Mouse (Mus musculus): ENCODE measurements around the gene Phlda1. TPM values are rescaled to one million over a fixed set of nuclear protein-coding genes. Genes with fewer than 3 reads are reported as not detected.
"Not testable (repeated sequence)": the region's sequence is repeated elsewhere in the genome, so short reads cannot be mapped to it uniquely, and the experiment has no call there.

Phlda1 gene
- polyA plus RNA-seq, 1 experiment from 2014 or later: 4.7 TPM

GRCm38 (mm10) chr10:111473511-111474371 lies 32.3 kb upstream of the Phlda1 start:
- H3K27me3 ChIP-seq (ENCODE audit: control insufficient read depth, insufficient read depth, low read depth, low read length): no peaks in the 10 kb centered on the region
- peak; percentile 60 for ATAC-seq (ENCODE audit: low read depth)
- H3K27ac ChIP-seq (ENCODE audit: low read length): peak overlapping the region; percentile 74

GRCm38 (mm10) chr10:111476301-111476700 lies 29.8 kb upstream of the Phlda1 start:
- Histone ChIP-seq H3K27ac (ENCODE audit: low read length) (no peak overlapping the region), H3K4me3 (ENCODE audit: low read depth, low read length) (no peak overlapping the region), H3K27me3 (ENCODE audit: control insufficient read depth, insufficient read depth, low read depth, low read length) (no peaks in the 10 kb centered on the region), H3K4me1 (ENCODE audit: control insufficient read depth, low read depth, low read length) (peaks cover 16% of the 10 kb centered on the region), H3K9ac (ENCODE audit: low read depth, low read length) (no peak overlapping the region), H3K4me2 (ENCODE audit: low read depth, low read length) (no peak overlapping the region), H3K9me3 (replicated peaks; ENCODE audit: control insufficient read depth, low read length) (no peaks in the 10 kb centered on the region), H3K36me3 (ENCODE audit: control insufficient read depth, insufficient read depth) (peaks cover 4% of the 10 kb centered on the region)
- no peak for ATAC-seq (ENCODE audit: low read depth)
- 66% methylated on average over 4 of the region's 4 CpGs for WGBS (ENCODE audit: insufficient replicate concordance)

More at GRCm38 (mm10) chr10:111473511-111474371, 32.3 kb upstream of the Phlda1 start:
- WGBS (ENCODE audit: insufficient replicate concordance): under 1% methylated on average over 57 of the region's 58 CpGs
- H3K4me3 ChIP-seq (ENCODE audit: low read depth, low read length): peak overlapping the region; percentile 86
- H3K4me2 ChIP-seq (ENCODE audit: low read depth, low read length): peak overlapping the region; percentile 79
- H3K9ac ChIP-seq (ENCODE audit: low read depth, low read length): peak overlapping the region; percentile 92
- no peaks in the 10 kb centered on the region for H3K9me3 ChIP-seq (replicated peaks; ENCODE audit: control insufficient read depth, low read length)
- peaks cover 14% of the 10 kb centered on the region for H3K4me1 ChIP-seq (ENCODE audit: control insufficient read depth, low read depth, low read length)
- no peaks in the 10 kb centered on the region for H3K36me3 ChIP-seq (ENCODE audit: control insufficient read depth, insufficient read depth)

- ATAC-seq (ENCODE audit: low read depth): no peak
- no peak overlapping the region for H3K27ac ChIP-seq (ENCODE audit: low read length)
- H3K9me3 ChIP-seq (replicated peaks; ENCODE audit: control insufficient read depth, low read length): no peaks in the 10 kb centered on the region
- no peak overlapping the region for H3K4me3 ChIP-seq (ENCODE audit: low read depth, low read length)
- no peaks in the 10 kb centered on the region for H3K27me3 ChIP-seq (ENCODE audit: control insufficient read depth, insufficient read depth, low read depth, low read length)
- no peak overlapping the region for H3K9ac ChIP-seq (ENCODE audit: low read depth, low read length)
- peaks cover 11% of the 10 kb centered on the region for H3K36me3 ChIP-seq (ENCODE audit: control insufficient read depth, insufficient read depth)
- H3K4me2 ChIP-seq (ENCODE audit: low read depth, low read length): no peak overlapping the region
- WGBS (ENCODE audit: insufficient replicate concordance): 60% methylated on average over 6 of the region's 6 CpGs
- H3K4me1 ChIP-seq (ENCODE audit: control insufficient read depth, low read depth, low read length): peaks cover 16% of the 10 kb centered on the region
Observed at GRCm38 (mm10) chr10:111476989-111477510, 29.0 kb upstream of the Phlda1 start.

- H3K4me1 ChIP-seq (ENCODE audit: control insufficient read depth, low read depth, low read length): peaks cover 11% of the 10 kb centered on the region
- WGBS (ENCODE audit: insufficient replicate concordance): 66% methylated on average over 5 of the region's 5 CpGs
- no peak for ATAC-seq (ENCODE audit: low read depth)
Observed at GRCm38 (mm10) chr10:111479599-111479998, 26.5 kb upstream of the Phlda1 start.

GRCm38 (mm10) chr10:111482654-111483053 lies 23.4 kb upstream of the Phlda1 start:
- no peak overlapping the region for H3K27ac ChIP-seq (ENCODE audit: low read length)
- peaks cover 34% of the 10 kb centered on the region for H3K36me3 ChIP-seq (ENCODE audit: control insufficient read depth, insufficient read depth)

More at GRCm38 (mm10) chr10:111479599-111479998, 26.5 kb upstream of the Phlda1 start:
- H3K4me3 ChIP-seq (ENCODE audit: low read depth, low read length): no peak overlapping the region
- no peaks in the 10 kb centered on the region for H3K9me3 ChIP-seq (replicated peaks; ENCODE audit: control insufficient read depth, low read length)
- peaks cover 20% of the 10 kb centered on the region for H3K36me3 ChIP-seq (ENCODE audit: control insufficient read depth, insufficient read depth)
- H3K4me2 ChIP-seq (ENCODE audit: low read depth, low read length): no peak overlapping the region
- H3K9ac ChIP-seq (ENCODE audit: low read depth, low read length): no peak overlapping the region
- H3K27me3 ChIP-seq (ENCODE audit: control insufficient read depth, insufficient read depth, low read depth, low read length): no peaks in the 10 kb centered on the region
- H3K27ac ChIP-seq (ENCODE audit: low read length): no peak overlapping the region

GRCm38 (mm10) chr10:111484079-111484478 lies 22.0 kb upstream of the Phlda1 start:
- Histone ChIP-seq H3K27me3 (ENCODE audit: control insufficient read depth, insufficient read depth, low read depth, low read length) (no peaks in the 10 kb centered on the region), H3K36me3 (ENCODE audit: control insufficient read depth, insufficient read depth) (peaks cover 36% of the 10 kb centered on the region), H3K27ac (ENCODE audit: low read length) (no peak overlapping the region), H3K4me3 (ENCODE audit: low read depth, low read length) (no peak overlapping the region), H3K4me1 (ENCODE audit: control insufficient read depth, low read depth, low read length) (peaks cover 2% of the 10 kb centered on the region), H3K9me3 (replicated peaks; ENCODE audit: control insufficient read depth, low read length) (no peaks in the 10 kb centered on the region), H3K9ac (ENCODE audit: low read depth, low read length) (no peak overlapping the region), H3K4me2 (ENCODE audit: low read depth, low read length) (no peak overlapping the region)
- ATAC-seq (ENCODE audit: low read depth): peak; percentile 52
- WGBS (ENCODE audit: insufficient replicate concordance): 69% methylated on average over 5 of the region's 5 CpGs

More at GRCm38 (mm10) chr10:111482654-111483053, 23.4 kb upstream of the Phlda1 start:
- no peaks in the 10 kb centered on the region for H3K27me3 ChIP-seq (ENCODE audit: control insufficient read depth, insufficient read depth, low read depth, low read length)
- no peaks in the 10 kb centered on the region for H3K9me3 ChIP-seq (replicated peaks; ENCODE audit: control insufficient read depth, low read length)
- H3K4me1 ChIP-seq (ENCODE audit: control insufficient read depth, low read depth, low read length): peaks cover 2% of the 10 kb centered on the region
- no peak overlapping the region for H3K4me3 ChIP-seq (ENCODE audit: low read depth, low read length)
- 68% methylated on average over 2 of the region's 2 CpGs for WGBS (ENCODE audit: insufficient replicate concordance)
- H3K4me2 ChIP-seq (ENCODE audit: low read depth, low read length): no peak overlapping the region
- ATAC-seq (ENCODE audit: low read depth): no peak
- no peak overlapping the region for H3K9ac ChIP-seq (ENCODE audit: low read depth, low read length)

GRCm38 (mm10) chr10:111488793-111489192 lies 17.3 kb upstream of the Phlda1 start:
- no peak overlapping the region for H3K9ac ChIP-seq (ENCODE audit: low read depth, low read length)
- H3K36me3 ChIP-seq (ENCODE audit: control insufficient read depth, insufficient read depth): peaks cover 33% of the 10 kb centered on the region
- ATAC-seq (ENCODE audit: low read depth): no peak
- no peak overlapping the region for H3K4me2 ChIP-seq (ENCODE audit: low read depth, low read length)
- H3K27me3 ChIP-seq (ENCODE audit: control insufficient read depth, insufficient read depth, low read depth, low read length): no peaks in the 10 kb centered on the region
- 79% methylated on average over 2 of the region's 2 CpGs for WGBS (ENCODE audit: insufficient replicate concordance)
- H3K4me1 ChIP-seq (ENCODE audit: control insufficient read depth, low read depth, low read length): no peaks in the 10 kb centered on the region; the same call in 1 of the 2 replicates
- H3K27ac ChIP-seq (ENCODE audit: low read length): no peak overlapping the region
- no peak overlapping the region for H3K4me3 ChIP-seq (ENCODE audit: low read depth, low read length)
- H3K9me3 ChIP-seq (replicated peaks; ENCODE audit: control insufficient read depth, low read length): no peaks in the 10 kb centered on the region

- H3K9me3 ChIP-seq (replicated peaks; ENCODE audit: control insufficient read depth, low read length); H3K27me3 ChIP-seq (ENCODE audit: control insufficient read depth, insufficient read depth, low read depth, low read length); H3K4me3 ChIP-seq (ENCODE audit: low read depth, low read length); H3K27ac ChIP-seq (ENCODE audit: low read length); H3K4me1 ChIP-seq (ENCODE audit: control insufficient read depth, low read depth, low read length); H3K4me2 ChIP-seq (ENCODE audit: low read depth, low read length); H3K9ac ChIP-seq (ENCODE audit: low read depth, low read length): not testable (repeated sequence)
- peak; percentile 75; the same call in 1 of the 2 replicates for ATAC-seq (ENCODE audit: low read depth)
- H3K36me3 ChIP-seq (ENCODE audit: control insufficient read depth, insufficient read depth): peaks cover 38% of the 10 kb centered on the region
- WGBS (ENCODE audit: insufficient replicate concordance): 64% methylated on average over 4 of the region's 4 CpGs
Observed at GRCm38 (mm10) chr10:111490079-111490478, 16.0 kb upstream of the Phlda1 start.

- peaks cover 37% of the 10 kb centered on the region for H3K36me3 ChIP-seq (ENCODE audit: control insufficient read depth, insufficient read depth)
- 76% methylated on average over 7 of the region's 7 CpGs for WGBS (ENCODE audit: insufficient replicate concordance)
- no peaks in the 10 kb centered on the region for H3K4me1 ChIP-seq (ENCODE audit: control insufficient read depth, low read depth, low read length)
- H3K27me3 ChIP-seq (ENCODE audit: control insufficient read depth, insufficient read depth, low read depth, low read length): no peaks in the 10 kb centered on the region
- no peak overlapping the region for H3K4me2 ChIP-seq (ENCODE audit: low read depth, low read length)
- no peak overlapping the region for H3K9ac ChIP-seq (ENCODE audit: low read depth, low read length)
- H3K27ac ChIP-seq (ENCODE audit: low read length): no peak overlapping the region
- no peak overlapping the region for H3K4me3 ChIP-seq (ENCODE audit: low read depth, low read length)
- no peak for ATAC-seq (ENCODE audit: low read depth)
- no peaks in the 10 kb centered on the region for H3K9me3 ChIP-seq (replicated peaks; ENCODE audit: control insufficient read depth, low read length)
Observed at GRCm38 (mm10) chr10:111495888-111496287, 10.2 kb upstream of the Phlda1 start.

All from liver, embryonic 16.5 days (tissue).